Mouse (Mus musculus): ENCODE results near the gene Vav1.

- TF ChIP-seq MAX (IDR thresholded peaks at IDR 0.05; ENCODE audit: low read depth) (no peak), USF1 (IDR thresholded peaks at IDR 0.05; ENCODE audit: low read depth) (no peak), E2F4 (IDR thresholded peaks at IDR 0.05; ENCODE audit: insufficient read depth) (no peak), POLR2A (IDR thresholded peaks at IDR 0.05; ENCODE audit: insufficient read length, low read depth) (no peak), TCF12 (IDR thresholded peaks at IDR 0.05; ENCODE audit: insufficient read depth, poor library complexity, severe bottlenecking) (no peak)
Measured at GRCm38 (mm10) chr17:57250461-57251160, 28.3 kb upstream of the Vav1 start.
